Mouse (Mus musculus) MEL (cell line): Measurements from ENCODE around the gene Eno4. TPM values are rescaled to one million over a fixed set of nuclear protein-coding genes. Genes with fewer than 3 reads are reported as not detected.

ENCODE experiments used
- DNase-seq: peaks from one replicate; pipeline ENCODE4 v3.0.0; 2011; ENCODE audit warnings: low read depth, low spot score
- H3K27ac ChIP-seq: 2 replicates; pipeline ENCODE4 v1.5.1; 2012; ENCODE audit warnings: low read depth, mild to moderate bottlenecking, control low read depth, low read length, moderate library complexity; ENCODE audit not compliant: control insufficient read depth
- H3K27me3 ChIP-seq, 2 experiments: fragments of 150-350 bp in 1 of 2; sonication (generic) in 1 of 2; 2 replicates each; pipeline ENCODE4 v1.6.1; 2012; ENCODE audit warnings: low read length in 2 of 2, mild to moderate bottlenecking in 2 of 2, improper control_type of control experiment in 1 of 2, moderate library complexity in 1 of 2; ENCODE audit not compliant: insufficient read depth in 2 of 2, control insufficient read depth in 1 of 2
- H3K36me3 ChIP-seq, 2 experiments: 2 replicates each; pipeline ENCODE4 v1.6.1; 2012 to 2014; ENCODE audit warnings: low read length in 2 of 2, improper control_type of control experiment in 1 of 2, inconsistent platforms in 1 of 2, mild to moderate bottlenecking in 1 of 2; ENCODE audit not compliant: insufficient read depth in 2 of 2, control insufficient read depth in 1 of 2
- H3K4me1 ChIP-seq, 2 experiments: fragments of 150-350 bp in 1 of 2; sonication (generic) in 1 of 2; 2 replicates each; pipeline ENCODE4 v1.6.1; 2012; ENCODE audit warnings: low read length in 2 of 2, improper control_type of control experiment in 1 of 2, mild to moderate bottlenecking in 1 of 2; ENCODE audit not compliant: insufficient read depth in 2 of 2, control insufficient read depth in 1 of 2
- H3K4me3 ChIP-seq, 2 experiments: fragments of 150-350 bp in 1 of 2; sonication (generic) in 1 of 2; 2 replicates each; pipeline ENCODE4 v1.5.1; 2012; ENCODE audit warnings: low read depth in 2 of 2, low read length in 2 of 2, mild to moderate bottlenecking in 2 of 2, moderate library complexity in 2 of 2, control low read depth in 1 of 2, improper control_type of control experiment in 1 of 2; ENCODE audit not compliant: control insufficient read depth in 1 of 2, insufficient read depth in 1 of 2
- H3K79me2 ChIP-seq: 2 replicates; pipeline ENCODE4 v1.6.1; 2012; ENCODE audit warnings: mild to moderate bottlenecking, low read length, moderate library complexity; ENCODE audit not compliant: control insufficient read depth, poor library complexity, insufficient read depth
- H3K9ac ChIP-seq: 2 replicates; pipeline ENCODE4 v1.6.1; 2012; ENCODE audit warnings: low read depth, mild to moderate bottlenecking, control low read depth, low read length, moderate library complexity; ENCODE audit not compliant: control insufficient read depth, poor library complexity, severe bottlenecking
- H3K9me3 ChIP-seq: fragments of 150-350 bp; sonication (generic); replicated peaks from 2 replicates; pipeline ENCODE4 v1.6.1; 2012; ENCODE audit warnings: mild to moderate bottlenecking, low read length, improper control_type of control experiment, moderate library complexity; ENCODE audit not compliant: insufficient read depth
- CHD1 ChIP-seq: IDR thresholded peaks from 2 replicates; pipeline ENCODE4 v1.6.1; 2012; ENCODE audit warnings: low read depth, mild to moderate bottlenecking, inconsistent platforms, low read length, improper control_type of control experiment
- CHD2 ChIP-seq: IDR thresholded peaks from 2 replicates; pipeline ENCODE4 v1.6.1; 2011; ENCODE audit warnings: low read length, improper control_type of control experiment
- CTCF ChIP-seq, 3 experiments: IDR thresholded peaks in 2 of 3; conservative IDR thresholded peaks in 1 of 3; 2 replicates each; pipeline ENCODE4 v1.5.1; 2011 to 2012; ENCODE audit warnings: low read length in 3 of 3, low read depth in 2 of 3, mild to moderate bottlenecking in 2 of 3, improper control_type of control experiment in 1 of 3, inconsistent platforms in 1 of 3, mixed read lengths in 1 of 3, moderate library complexity in 1 of 3; ENCODE audit not compliant: control insufficient read depth in 1 of 3, insufficient read depth in 1 of 3, poor library complexity in 1 of 3, severe bottlenecking in 1 of 3
- ELF1 ChIP-seq: IDR thresholded peaks from 2 replicates; pipeline ENCODE4 v1.6.1; 2014; ENCODE audit warnings: low read depth, mild to moderate bottlenecking, inconsistent platforms, low read length, improper control_type of control experiment, moderate library complexity
- GABPA ChIP-seq: IDR thresholded peaks from 2 replicates; pipeline ENCODE4 v1.6.1; 2012; ENCODE audit warnings: low read depth, mild to moderate bottlenecking, inconsistent platforms, low read length, improper control_type of control experiment, moderate library complexity
- HCFC1 ChIP-seq: IDR thresholded peaks from 2 replicates; pipeline ENCODE4 v1.6.1; 2012; ENCODE audit warnings: low read depth, mild to moderate bottlenecking, inconsistent platforms, low read length, improper control_type of control experiment, moderate library complexity
- JUND ChIP-seq: IDR thresholded peaks from 2 replicates; pipeline ENCODE4 v1.6.1; 2011; ENCODE audit warnings: low read depth, mild to moderate bottlenecking, improper control_type of control experiment, low read length
- MAX ChIP-seq: IDR thresholded peaks from 2 replicates; pipeline ENCODE4 v1.6.1; 2011; ENCODE audit warnings: low read length, improper control_type of control experiment
- MAZ ChIP-seq: IDR thresholded peaks from 2 replicates; pipeline ENCODE4 v1.6.1; 2012; ENCODE audit warnings: low read depth, mild to moderate bottlenecking, inconsistent platforms, low read length, improper control_type of control experiment
- MXI1 ChIP-seq: IDR thresholded peaks from 2 replicates; pipeline ENCODE4 v1.6.1; 2011; ENCODE audit warnings: mild to moderate bottlenecking, low read depth, low read length, improper control_type of control experiment
- POLR2AphosphoS2 ChIP-seq: IDR thresholded peaks from 2 replicates; pipeline ENCODE4 v1.6.1; 2011; ENCODE audit warnings: low read length, improper control_type of control experiment
- RAD21 ChIP-seq: IDR thresholded peaks from 2 replicates; pipeline ENCODE4 v1.6.1; 2011; ENCODE audit warnings: mild to moderate bottlenecking, low read depth, low read length, improper control_type of control experiment
- RCOR1 ChIP-seq: IDR thresholded peaks from 2 replicates; pipeline ENCODE4 v1.6.1; 2012; ENCODE audit warnings: low read depth, mild to moderate bottlenecking, inconsistent platforms, low read length, improper control_type of control experiment
- SIN3A ChIP-seq: IDR thresholded peaks from 2 replicates; pipeline ENCODE4 v1.6.1; 2012; ENCODE audit warnings: low read length, improper control_type of control experiment, inconsistent platforms
- SMC3 ChIP-seq: IDR thresholded peaks from 2 replicates; pipeline ENCODE4 v1.6.1; 2011; ENCODE audit warnings: low read depth, low read length, improper control_type of control experiment
- TAL1 ChIP-seq: IDR thresholded peaks from 2 replicates; pipeline ENCODE4 v1.6.1; 2012; ENCODE audit warnings: mild to moderate bottlenecking, inconsistent platforms, low read length, moderate library complexity, mixed read lengths
- TBP ChIP-seq: IDR thresholded peaks from 2 replicates; pipeline ENCODE4 v1.8.0; 2011; ENCODE audit warnings: low read depth, low read length, improper control_type of control experiment
- TCF12 ChIP-seq: IDR thresholded peaks from 2 replicates; pipeline ENCODE4 v1.6.1; 2014; ENCODE audit warnings: low read depth, mild to moderate bottlenecking, inconsistent platforms, low read length, improper control_type of control experiment, moderate library complexity
- USF1 ChIP-seq: IDR thresholded peaks from 2 replicates; pipeline ENCODE4 v1.6.1; 2014; ENCODE audit warnings: low read depth, mild to moderate bottlenecking, inconsistent platforms, low read length, improper control_type of control experiment, moderate library complexity
- USF2 ChIP-seq, 2 experiments: IDR thresholded peaks; 2 replicates each; pipeline ENCODE4 v1.6.1; 2011 to 2012; ENCODE audit warnings: improper control_type of control experiment in 2 of 2, low read length in 2 of 2, borderline replicate concordance in 1 of 2, inconsistent platforms in 1 of 2, low read depth in 1 of 2, mild to moderate bottlenecking in 1 of 2; ENCODE audit not compliant: insufficient read depth in 1 of 2
- ZC3H11A ChIP-seq: IDR thresholded peaks from 2 replicates; pipeline ENCODE4 v1.6.1; 2012; ENCODE audit warnings: low read depth, mild to moderate bottlenecking, inconsistent platforms, low read length, improper control_type of control experiment
- ZNF384 ChIP-seq: IDR thresholded peaks from 2 replicates; pipeline ENCODE4 v1.6.1; 2012; ENCODE audit warnings: low read depth, mild to moderate bottlenecking, inconsistent platforms, low read length, improper control_type of control experiment
- polyA plus RNA-seq, 2 experiments: library from polyadenylated mRNA; stranded (reverse) in 1 of 2; unstranded in 1 of 2; fragments of >175 nt in 1 of 2; fragments of >200 nt in 1 of 2; gene quantifications; 2 replicates each; pipeline versions ENCODE4 v1.2.1 to v1.2.4; 2012; ENCODE audit warnings: low replicate concordance in 2 of 2, low read depth in 1 of 2; ENCODE audit not compliant: insufficient read length in 2 of 2, insufficient read depth in 1 of 2, missing spikeins in 1 of 2
- total RNA-seq: library from RNA; depleted of rRNA; stranded (reverse); fragments of 300-350 nt; gene quantifications from 2 replicates; pipeline ENCODE4 v1.2.3, GENCODE M21; 2012

Eno4 gene
- total and polyA plus RNA-seq, 3 experiments, result not detected

- no peak for TF ChIP-seq TBP
- no peak for TF ChIP-seq POLR2AphosphoS2
- no peak for TF ChIP-seq HCFC1
- TF ChIP-seq RAD21, result no peak
- TF ChIP-seq JUND, result no peak
- no peak for TF ChIP-seq ELF1
- TF ChIP-seq SIN3A, result no peak
- no peak for TF ChIP-seq TCF12
- TF ChIP-seq TAL1, result no peak
- TF ChIP-seq USF2 (IDR thresholded peaks at IDR 0.05; ENCODE audit: borderline replicate concordance in 1 of 2, insufficient read depth in 1 of 2, low read depth in 1 of 2, low read length in 2 of 2), result no peak
- no peak for TF ChIP-seq CHD1
- no peak for TF ChIP-seq MAZ
- no peak for TF ChIP-seq RCOR1
- TF ChIP-seq MXI1, result no peak
- no peak for TF ChIP-seq MAX
- no peak for TF ChIP-seq ZC3H11A
- no peak for TF ChIP-seq USF1
- DNase-seq, result no peak
- H3K9me3 ChIP-seq, result no peaks in the 10 kb centered on the region
- no peak overlapping the region for H3K27ac ChIP-seq
- no peaks in the 10 kb centered on the region for H3K79me2 ChIP-seq
- H3K4me1 ChIP-seq, result peaks cover 3 to 8% of the 10 kb centered on the region in 2 experiments; a peak in 2 of 4 replicates
- H3K9ac ChIP-seq, result no peak overlapping the region
- H3K4me3 ChIP-seq, result no peak overlapping the region
- H3K36me3 ChIP-seq, result peaks cover 0 to 5% of the 10 kb centered on the region in 2 experiments; a peak in 2 of 4 replicates
- no peaks in the 10 kb centered on the region for H3K27me3 ChIP-seq
Measured at GRCm38 (mm10) chr19:58974126-58974525, 30.9 kb downstream of the Eno4 start.

GRCm38 (mm10) chr19:58975216-58975863 lies 32.1 kb downstream of the Eno4 start:
- H3K36me3 ChIP-seq, result peaks cover 0 to 5% of the 10 kb centered on the region in 2 experiments; a peak in 2 of 4 replicates

More at GRCm38 (mm10) chr19:58975216-58975863, 32.1 kb downstream of the Eno4 start:
- H3K4me1 ChIP-seq, result peaks cover 3 to 10% of the 10 kb centered on the region in 2 experiments; a peak in 2 of 4 replicates
- TF ChIP-seq CTCF (IDR thresholded peaks at IDR 0.05 in 2 of 3, conservative IDR thresholded peaks at IDR 0.05 in 1 of 3; ENCODE audit: control insufficient read depth in 1 of 3, insufficient read depth in 1 of 3, low read depth in 2 of 3, low read length in 3 of 3, poor library complexity in 1 of 3, severe bottlenecking in 1 of 3) (no peak), CHD2 (no peak), GABPA (no peak), ZNF384 (no peak), SMC3 (no peak)
- no peaks in the 10 kb centered on the region for H3K9me3 ChIP-seq
- H3K27ac ChIP-seq, result no peak overlapping the region
- no peak for DNase-seq
- H3K4me3 ChIP-seq, result no peak overlapping the region
- no peaks in the 10 kb centered on the region for H3K27me3 ChIP-seq
- no peaks in the 10 kb centered on the region for H3K79me2 ChIP-seq
- H3K9ac ChIP-seq, result no peak overlapping the region
